Mouse (Mus musculus): ENCODE measurements around the gene Sept1.
"Not testable (repeated sequence)": the region's sequence is repeated elsewhere in the genome, so short reads cannot be mapped to it uniquely, and the experiment has no call there.

Sept1 gene

DNA sequence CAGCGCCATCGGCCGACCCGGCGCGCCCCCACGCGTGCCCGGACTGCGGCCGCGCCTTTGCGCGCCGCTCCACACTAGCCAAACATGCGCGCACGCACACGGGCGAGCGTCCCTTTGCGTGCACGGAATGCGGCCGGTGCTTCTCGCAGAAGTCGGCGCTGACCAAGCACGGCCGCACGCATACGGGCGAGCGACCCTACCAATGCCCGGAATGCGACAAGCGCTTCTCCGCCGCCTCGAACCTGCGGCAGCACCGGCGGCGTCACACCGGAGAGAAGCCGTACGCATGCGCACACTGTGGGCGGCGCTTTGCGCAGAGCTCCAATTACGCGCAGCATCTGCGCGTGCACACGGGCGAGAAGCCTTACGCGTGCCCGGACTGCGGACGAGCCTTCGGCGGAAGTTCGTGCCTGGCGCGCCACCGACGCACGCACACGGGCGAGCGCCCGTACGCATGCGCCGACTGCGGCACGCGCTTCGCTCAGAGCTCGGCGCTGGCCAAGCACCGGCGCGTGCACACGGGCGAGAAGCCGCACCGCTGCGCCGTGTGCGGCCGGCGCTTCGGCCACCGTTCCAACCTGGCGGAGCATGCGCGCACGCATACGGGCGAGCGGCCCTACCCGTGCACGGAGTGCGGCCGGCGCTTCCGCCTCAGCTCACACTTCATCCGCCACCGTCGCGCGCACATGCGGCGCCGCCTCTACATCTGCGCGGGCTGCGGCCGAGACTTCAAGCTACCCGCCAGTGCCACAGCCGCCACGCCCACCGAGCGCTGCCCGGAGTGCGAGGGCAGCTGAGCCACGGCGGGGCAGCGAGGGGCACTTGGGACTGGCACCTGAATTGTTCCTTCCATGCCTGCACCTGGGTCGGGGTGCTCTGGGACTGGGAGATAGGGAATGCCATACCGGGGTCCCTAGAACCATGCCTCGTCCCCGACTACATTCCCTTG is 21.2 kb upstream of the Sept1 start:
- peak; percentile 99 for DNase-seq (ENCODE audit: low spot score)

DNA sequence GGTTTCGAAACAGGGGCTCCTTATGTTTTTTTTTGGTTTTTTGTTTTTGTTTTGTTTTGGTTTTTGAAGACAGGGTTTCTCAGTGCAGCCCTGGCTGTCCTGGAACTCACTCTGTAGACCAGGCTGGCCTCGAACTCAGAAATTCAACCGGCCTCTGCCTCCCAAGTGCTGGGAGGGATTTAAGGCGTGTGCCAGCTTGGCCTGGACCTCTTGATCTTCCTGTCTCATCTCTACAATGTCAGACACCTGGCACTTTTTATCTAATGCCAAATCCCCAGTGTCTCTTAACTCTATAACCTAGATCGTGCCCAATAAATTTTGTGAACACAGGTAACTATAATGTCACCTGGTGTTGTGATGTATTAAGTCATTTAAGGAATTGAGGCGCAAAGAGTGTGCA is 20.4 kb upstream of the Sept1 start:
- DNase-seq (ENCODE audit: low spot score) = no peak

DNA sequence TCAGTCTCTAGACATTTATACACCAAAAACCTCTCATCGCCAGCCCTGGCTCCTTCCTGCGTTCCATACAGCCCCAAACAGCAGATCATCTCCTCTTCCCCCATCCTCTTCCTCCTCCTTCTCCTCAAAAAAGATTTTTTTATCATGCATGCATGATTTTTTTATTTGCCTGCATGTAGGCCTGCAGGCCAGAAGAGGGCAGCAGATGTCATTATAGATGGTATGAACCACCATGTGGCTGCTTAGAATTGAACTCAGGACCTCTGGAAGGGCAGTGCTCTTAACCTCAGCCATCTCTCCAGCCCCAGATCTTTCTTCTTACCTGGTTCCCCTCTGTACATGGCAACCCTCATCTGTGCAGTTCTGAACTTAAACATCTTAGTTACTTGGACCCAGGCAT is 19.5 kb upstream of the Sept1 start:
- DNase-seq (ENCODE audit: low spot score) = peak; percentile 52

DNA sequence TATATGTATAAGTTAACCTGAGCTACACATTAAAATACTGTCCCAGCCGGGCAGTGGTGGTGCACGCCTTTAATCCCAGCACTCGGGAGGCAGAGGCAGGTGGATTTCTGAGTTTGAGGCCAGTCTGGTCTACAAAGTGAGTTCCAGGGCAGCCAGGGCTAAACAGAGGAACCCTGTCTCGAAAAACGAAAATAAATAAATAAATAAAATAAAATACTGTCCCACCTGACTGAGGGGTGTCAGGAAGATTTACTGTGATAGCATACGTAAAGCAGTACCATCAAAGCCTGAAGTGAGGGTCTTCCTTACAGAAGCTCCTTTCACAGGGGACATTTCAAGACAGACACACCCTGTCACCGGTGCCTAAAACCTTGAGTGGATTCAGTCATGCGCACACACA is 17.6 kb upstream of the Sept1 start:
- not testable (repeated sequence) for DNase-seq (ENCODE audit: low spot score)

DNA sequence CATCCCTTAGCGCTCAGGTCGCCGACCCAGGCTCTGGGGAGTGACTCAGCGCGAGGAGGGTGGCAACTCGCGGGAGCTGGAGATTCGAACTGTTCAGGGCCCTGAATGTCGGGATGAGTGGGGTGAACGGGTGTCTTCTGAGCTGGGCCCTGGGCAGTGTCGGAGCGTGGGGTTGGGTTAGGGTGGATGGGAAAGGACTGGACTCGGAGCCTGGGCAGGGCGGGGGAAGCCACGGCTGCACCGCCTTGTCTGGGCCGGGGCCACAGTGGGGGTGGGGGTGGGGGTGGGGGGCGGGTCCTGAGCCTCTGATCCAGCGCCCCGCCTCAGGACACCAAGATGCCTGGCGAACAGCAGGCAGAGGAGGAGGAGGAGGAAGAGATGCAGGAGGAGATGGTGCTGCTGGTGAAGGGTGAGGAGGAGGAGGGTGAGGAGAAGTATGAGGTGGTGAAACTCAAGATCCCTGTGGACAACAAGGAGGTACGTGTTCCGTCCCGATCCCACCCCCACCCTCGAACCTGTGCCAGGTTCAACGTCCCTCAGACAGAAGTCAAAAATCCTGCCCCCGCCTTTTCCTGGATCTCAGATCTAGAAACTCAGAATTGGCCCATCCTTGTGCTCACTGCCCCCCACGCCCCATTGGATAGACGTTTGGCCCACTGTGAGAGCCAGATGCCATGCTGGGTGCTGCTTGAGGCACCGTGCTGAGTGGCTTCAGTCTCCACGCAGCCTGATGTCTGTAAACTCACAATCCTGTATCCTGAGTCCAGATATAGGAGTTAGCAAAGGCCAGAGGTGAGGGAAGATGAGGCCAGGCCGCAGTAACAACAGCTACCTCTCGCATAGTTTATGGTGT is 12.0 kb upstream of the Sept1 start:
- DNase-seq (ENCODE audit: low spot score) = no peak

DNA sequence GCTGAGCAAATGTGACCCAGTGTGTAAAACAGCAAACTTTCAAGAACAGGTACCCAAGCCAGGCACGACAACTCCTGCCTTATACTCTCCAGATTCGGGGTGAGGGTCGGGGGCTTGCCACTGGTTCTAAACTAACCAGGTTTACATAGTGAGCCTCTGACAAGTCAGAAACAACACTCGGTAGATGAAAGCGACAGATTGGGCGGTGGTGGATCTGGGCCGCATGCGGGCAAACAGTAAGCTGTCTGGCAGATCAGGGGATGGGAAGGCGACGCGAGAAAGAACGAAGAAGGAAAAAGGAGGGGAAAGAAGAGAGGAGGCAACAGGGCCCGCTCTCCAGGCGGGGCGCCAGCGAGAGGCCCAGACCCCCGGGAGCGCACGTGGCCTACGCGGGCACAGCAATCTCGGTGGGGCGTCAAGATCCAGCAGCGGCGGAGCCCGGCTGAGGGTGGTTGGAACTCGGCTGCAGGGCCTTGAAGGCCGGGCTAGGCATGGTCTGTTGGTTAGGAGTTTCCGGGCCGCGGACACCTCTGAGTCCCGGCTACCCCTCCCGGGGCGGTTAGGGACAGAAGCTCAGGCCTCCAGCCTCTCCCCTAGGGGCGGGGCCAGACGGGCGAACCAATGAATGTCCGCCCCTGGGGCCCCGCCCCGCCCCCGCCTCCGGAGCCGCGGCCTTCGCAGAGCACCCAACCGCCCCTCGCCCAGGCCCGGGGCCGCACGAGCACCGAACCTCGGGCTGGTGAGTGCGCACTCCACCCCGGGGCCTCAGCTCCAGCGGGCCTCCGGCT is 11.1 kb upstream of the Sept1 start, which contains the start of gene Zfp771:
Zfp771 (plus strand) TSS at position 405 of the 788 bp plus-strand sequence.
- DNase-seq (ENCODE audit: low spot score) = peak; percentile 94

DNA sequence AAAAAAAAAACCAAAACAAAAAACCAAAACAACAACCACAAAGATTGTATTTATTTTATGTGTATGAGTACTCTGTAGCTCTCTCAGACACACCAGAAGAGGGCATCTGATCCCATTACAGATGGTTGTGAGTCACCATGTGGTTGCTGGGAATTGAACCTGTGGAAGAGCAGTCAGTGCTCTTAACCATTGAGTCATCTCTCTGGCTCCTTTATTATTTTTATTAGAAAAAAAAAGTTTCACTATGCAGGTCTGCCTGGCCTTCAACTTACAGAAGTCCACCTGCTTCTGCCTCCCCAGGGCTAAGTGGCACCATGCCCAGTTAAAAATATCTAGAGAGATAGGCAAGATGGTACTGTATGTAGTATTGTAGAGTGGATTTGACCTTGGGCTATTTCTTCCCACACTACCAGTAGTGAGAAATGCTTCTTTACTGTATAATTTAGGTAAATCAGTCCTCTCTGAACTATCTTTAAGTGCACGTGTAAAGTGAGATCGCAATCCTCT is 10.5 kb upstream of the Sept1 start:
- no peak for DNase-seq (ENCODE audit: low spot score)

DNA sequence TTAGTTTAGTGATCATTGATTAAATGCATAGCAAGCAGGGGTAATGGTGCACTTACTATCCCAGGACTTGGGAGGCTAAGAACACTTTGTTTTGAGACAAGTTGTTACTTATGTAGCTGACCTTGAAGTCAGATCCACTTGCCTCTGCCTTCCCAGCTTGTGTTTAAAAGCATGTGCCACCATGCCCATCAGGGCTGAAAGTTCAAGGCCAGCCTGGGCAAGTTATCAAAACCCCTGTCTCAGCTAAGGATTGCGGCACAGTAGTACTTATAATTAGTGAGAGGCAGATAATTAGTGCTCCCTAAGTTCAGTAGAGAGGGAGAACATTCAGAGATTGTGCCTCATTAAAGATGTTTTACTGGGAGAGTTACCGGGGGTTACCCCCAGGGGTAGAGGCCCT is 1.8 kb upstream of the Sept1 start:
- DNase-seq (ENCODE audit: low spot score) = no peak

DNA sequence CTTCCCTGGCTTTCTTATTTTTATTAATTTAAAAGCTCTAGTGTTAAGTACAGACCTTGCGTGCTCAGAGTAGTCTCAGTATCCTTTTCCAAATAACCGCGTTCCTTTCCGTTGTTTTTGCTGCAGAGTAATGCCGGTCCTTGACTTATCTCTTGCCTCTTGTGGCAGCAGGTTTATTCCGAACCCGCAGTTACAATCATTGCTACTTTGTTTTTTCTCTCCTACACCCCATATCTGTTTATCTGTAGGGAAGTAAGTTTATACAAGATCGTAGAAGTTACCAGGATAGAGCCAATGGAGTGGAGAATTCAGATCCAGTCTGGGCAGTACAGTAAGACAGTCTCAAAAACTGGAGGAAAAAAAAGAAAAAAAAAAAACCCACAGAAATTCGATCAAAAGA is 835 bp upstream of the Sept1 start:
- no peak for DNase-seq (ENCODE audit: low spot score)

DNA sequence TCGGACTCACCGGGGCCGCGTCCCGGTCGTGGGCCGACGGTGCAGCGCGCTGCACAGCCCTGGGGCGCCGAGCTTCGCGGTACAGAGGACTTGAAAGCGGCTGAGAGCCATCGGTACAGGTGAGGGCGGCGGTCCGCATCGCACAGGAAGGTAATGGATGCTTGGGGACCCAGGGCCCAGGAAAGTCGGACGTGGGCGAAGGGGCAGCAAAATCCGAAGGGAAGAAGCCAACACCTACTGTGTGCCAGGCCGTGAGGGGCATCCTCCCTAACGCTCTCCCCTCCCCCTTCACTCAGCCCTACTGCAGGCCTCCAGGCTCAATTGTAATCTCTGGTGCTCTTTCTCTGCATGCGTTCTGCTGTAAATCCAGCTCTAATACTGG is 429 bp upstream of the Sept1 start:
- peak; percentile 69 for DNase-seq (ENCODE audit: low spot score)

DNA sequence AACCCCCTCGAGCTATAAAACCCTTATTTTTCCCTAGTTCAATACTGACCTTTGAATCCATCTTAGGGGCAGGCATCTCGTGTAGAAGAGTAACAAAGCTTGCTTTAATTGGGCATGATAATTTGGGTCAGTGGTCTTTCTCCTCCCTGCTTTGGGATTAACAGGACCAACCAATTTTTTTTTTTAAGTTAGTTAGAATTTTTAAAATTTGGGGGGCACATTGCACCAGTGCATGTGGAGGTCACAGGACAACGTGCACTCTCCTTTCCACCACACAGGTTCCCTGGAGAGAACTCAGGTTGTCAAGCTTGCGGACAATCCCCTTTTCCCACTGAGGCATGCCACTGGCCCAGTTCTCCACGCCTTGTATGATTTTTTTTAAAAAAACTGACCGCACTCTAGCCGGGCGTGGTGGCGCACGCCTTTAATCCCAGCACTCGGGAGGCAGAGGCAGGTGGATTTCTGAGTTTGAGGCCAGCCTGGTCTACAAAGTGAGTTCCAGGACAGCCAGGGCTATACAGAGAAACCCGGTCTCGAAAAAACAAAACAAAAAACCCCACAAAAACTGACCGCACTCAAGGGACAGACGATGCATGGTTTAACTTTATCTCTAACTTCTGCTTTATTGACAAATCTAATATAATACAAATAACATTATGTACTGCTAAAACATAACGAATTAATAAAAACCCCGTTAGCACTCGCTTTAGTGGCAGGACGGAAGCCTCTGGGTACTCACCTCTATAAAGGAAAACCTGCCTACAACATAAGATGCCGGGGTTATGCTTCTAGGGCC is 906 bp downstream of the Sept1 start:
- DNase-seq (ENCODE audit: low spot score) = no peak

DNA sequence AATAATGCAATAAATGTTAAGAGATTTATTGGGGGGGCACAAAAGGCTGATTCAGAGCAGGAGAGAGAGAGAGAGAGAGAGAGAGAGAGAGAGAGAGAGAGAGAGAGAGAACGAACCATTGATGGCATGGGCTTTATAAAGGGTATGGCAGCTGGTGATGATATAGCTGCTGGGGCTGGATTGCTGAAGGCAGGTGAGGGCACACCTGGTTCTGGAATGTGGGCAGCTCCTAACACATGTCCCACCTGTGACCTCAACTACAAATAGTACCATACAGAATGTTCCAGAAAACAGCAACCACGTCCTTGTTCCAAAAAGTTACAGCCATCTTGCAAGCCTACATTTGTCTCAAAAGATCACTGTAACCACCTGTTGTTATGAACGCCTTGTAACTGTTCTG is 1.6 kb downstream of the Sept1 start:
- no peak for DNase-seq (ENCODE audit: low spot score)

DNA sequence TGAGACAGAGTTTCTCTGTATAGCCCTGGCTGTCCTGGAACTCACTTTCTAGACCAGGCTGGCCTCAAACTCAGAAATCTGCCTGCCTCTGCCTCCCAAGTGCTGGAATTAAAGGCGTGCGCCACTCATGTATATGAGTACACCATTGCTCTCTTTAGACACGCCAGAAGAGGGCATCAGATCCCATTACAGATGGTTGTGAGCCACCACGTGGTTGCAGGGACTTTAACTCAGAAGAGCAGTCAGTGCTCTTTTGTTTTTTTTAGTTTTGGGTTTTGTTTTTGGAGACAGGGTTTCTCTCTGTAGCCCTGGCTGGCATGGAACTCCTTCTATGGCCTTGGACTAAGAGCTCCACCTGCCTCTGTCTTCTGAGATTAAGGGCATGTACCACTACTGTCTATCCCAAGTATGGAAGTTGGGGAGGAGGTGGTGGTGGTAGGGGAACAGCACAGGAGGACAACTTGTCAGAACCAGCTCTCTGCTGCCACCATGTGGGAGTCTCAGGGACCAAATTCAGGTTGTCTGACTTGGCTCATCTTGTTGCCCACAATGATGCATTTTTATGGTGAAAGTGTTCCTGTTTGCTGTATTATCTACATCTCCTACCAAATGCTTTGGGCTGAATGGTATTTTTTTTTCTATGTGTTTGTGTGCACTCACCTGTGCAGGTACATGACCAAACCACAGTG is 4.2 kb downstream of the Sept1 start:
- peak; percentile 85 for DNase-seq (ENCODE audit: low spot score)

DNA sequence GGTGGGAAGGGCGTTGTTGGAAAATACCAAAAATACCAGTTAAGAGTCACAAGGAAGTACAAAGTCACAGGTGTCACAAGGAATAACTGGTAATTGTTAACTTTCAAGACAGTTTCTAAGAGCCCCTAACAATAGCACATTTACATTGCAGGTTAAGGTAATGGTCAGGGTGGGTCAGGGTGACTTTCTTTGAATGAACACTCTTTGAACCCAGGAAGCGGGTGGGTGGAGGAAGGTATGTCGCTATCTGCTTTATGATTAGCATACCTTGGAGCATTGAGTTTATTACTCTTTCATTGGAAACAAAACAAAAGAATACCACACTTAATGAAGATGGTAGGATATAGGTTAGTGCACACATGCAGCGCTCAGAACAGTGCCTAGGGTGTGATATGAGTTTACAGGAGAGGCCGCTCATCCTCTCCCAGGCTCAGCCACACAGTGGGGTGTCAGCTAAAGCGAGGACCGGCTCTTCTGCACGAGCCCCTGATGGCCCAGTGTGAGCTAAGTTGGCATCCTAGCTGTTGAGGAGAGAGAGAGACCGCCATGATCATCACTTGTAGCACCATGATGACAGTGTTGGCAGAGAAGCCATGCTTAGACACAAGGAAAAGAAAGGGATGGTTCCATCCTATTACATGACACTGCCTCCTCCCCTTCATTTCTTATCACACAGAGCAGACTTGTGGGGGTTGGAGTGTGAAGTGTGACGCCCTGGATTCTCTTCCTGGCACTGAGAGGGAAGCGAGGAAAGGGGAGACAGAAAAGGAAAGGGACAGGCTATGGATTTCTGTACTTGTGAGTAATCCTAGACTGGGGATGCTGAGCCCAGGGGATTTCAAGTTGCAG is 7.6 kb downstream of the Sept1 start:
- no peak for DNase-seq (ENCODE audit: low spot score)

DNA sequence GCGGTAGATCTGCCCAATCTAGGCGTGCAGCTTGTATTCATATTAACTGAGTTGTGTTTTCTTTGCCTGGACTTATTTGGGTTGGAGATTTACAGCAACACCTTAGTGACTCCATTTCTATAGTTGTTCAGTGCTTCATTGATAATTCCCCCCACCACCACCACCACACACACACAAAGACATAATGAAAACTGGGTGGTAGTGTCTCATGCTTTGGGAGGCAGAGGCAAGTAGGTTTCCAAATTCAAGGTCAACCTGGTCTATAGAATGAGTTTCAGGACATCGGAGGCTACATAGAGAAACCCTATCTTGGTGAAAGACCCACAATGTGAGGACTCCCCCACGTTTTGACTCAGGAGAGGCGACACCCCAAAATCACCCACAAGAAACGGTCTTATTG is 8.3 kb downstream of the Sept1 start:
- no peak for DNase-seq (ENCODE audit: low spot score)

DNA sequence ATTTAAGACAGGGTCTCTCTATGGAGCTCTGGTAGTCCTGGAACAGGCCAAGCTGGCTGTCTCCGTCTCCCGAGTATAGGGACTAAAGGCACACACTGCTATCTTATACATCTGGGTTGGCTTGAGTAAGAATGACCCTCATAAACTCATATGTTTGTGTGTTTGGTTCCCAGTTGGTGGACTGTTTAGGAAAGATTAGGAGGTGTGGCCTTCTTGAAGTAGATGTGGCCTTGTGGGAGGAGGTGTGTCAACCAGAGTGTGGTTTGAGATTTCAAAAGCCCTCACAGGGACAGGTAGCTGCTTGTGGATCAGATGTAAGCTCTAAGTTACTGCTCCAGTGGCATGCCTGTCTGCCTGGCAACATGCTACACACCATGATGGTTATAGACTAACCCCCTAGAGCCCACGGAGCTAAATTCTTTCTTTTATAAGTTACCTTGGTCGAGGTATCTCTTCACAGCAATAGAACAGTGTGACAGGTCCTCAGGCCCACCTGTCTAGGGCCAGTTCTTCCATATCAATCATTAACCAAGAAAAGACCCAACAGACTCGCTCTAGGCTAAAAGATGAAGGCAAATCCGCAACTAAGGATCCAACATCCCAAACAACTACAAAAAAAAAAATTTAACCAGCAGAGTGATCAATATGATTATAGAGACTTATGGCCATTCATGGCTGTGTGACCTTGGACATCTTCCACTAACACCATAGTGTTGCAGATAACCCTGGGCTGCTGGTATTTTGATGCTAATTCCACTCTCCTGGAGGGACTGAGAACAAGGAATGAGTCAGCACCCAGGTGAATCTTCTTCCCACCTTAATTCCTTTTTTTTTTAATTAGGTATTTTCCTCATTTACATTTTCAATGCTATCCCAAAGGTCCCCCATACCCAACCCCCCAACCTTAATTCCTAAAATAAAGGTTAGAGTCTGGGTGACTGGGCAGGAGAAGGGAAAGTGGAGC is 9.1 kb downstream of the Sept1 start:
- no peak for DNase-seq (ENCODE audit: low spot score)

DNA sequence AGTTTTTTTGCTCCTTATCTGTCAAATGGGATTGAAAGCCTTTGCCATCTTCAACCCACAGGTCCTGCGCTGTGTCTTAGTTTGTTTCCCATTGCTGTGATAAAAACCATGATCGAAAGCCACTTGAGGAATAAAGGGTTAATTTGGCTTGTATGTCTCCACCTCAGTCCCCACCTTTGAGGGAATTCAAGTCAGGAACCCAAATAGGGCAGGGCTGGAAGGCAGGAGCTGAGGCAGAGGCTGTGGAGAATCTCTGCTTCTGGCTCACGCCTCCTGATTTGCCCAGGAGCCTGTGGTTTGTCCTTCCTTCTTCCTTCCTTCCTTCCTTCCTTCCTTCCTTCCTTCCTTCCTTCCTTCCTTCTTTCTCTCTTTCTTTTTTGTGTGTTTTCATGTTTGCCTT is 9.8 kb downstream of the Sept1 start:
- no peak for DNase-seq (ENCODE audit: low spot score)

DNA sequence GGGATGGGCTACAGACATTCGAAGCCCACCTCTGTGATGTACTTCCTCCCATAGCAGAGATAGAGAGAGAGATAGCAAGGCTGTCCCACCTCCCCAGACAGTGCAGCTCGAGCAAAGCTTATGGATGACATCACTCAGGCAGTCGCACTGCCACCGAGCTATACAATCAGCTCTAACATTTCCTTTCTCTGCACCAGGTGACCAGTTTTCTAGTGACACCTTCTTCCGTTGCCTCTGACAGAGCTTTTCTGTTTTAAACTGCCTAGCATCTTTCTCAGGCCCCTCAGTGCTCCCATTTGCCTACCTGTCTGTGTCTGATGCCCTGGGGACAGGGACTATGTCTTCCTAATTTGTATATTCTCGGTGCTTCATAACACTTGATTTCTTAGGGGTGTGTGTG is 12.5 kb downstream of the Sept1 start:
- no peak for DNase-seq (ENCODE audit: low spot score)
